Mouse (Mus musculus) kidney, embryonic 14.5 days (tissue): ENCODE measurements around the gene Capn10. TPM values are rescaled to one million over a fixed set of nuclear protein-coding genes. Genes with fewer than 3 reads are reported as not detected.

Experiments
- ATAC-seq: fragments of 200-750 bp; cut with Nextera tagmentation; 2 replicates; pipeline ENCODE4 v1.8.0; 2017; ENCODE audit warnings: moderate number of reproducible peaks, mild to moderate bottlenecking, moderate TSS enrichment, moderate library complexity; ENCODE audit not compliant: low FRiP score, low TSS enrichment
- H3K27ac ChIP-seq: fragments of 300-500 bp; sonication (generic); 2 replicates; pipeline ENCODE4 v1.5.1; 2014; ENCODE audit warnings: low read depth, mild to moderate bottlenecking, low read length, moderate library complexity, mixed read lengths
- H3K27me3 ChIP-seq: fragments of 300-500 bp; sonication (generic); 2 replicates; pipeline ENCODE4 v1.6.1; 2014; ENCODE audit warnings: mild to moderate bottlenecking, low read length; ENCODE audit not compliant: control insufficient read depth, insufficient read depth
- H3K36me3 ChIP-seq: fragments of 300-500 bp; sonication (generic); 2 replicates; pipeline ENCODE4 v1.6.1; 2014; ENCODE audit warnings: low read length, mixed read lengths; ENCODE audit not compliant: control insufficient read depth, insufficient read depth
- H3K4me1 ChIP-seq: fragments of 300-500 bp; sonication (generic); 2 replicates; pipeline ENCODE4 v1.6.1; 2014; ENCODE audit warnings: low read length, mixed read lengths; ENCODE audit not compliant: control insufficient read depth, insufficient read depth
- H3K4me2 ChIP-seq: fragments of 300-500 bp; sonication (generic); replicated peaks from 2 replicates; pipeline ENCODE4 v1.6.1; 2014; ENCODE audit warnings: low read depth, mild to moderate bottlenecking, low read length
- H3K4me3 ChIP-seq: fragments of 300-500 bp; sonication (generic); 2 replicates; pipeline ENCODE4 v1.5.1; 2014; ENCODE audit warnings: mild to moderate bottlenecking, low read length
- H3K9ac ChIP-seq: fragments of 300-500 bp; sonication (generic); 2 replicates; pipeline ENCODE4 v1.6.1; 2014; ENCODE audit warnings: low read depth, mild to moderate bottlenecking, low read length, moderate library complexity
- H3K9me3 ChIP-seq: fragments of 300-500 bp; sonication (generic); 2 replicates; pipeline ENCODE4 v1.6.1; 2016; ENCODE audit warnings: low read length; ENCODE audit not compliant: control insufficient read depth
- WGBS: fragments of 180-500 bp; shearing (Covaris S2); extraction: QIAGEN DNeasy Blood & Tissue Kit; methylation state at CpG from one replicate; pipeline ENCODE4 v1.1.7; 2014; 5-methylcytosine and 5-hydroxymethylcytosine counted together
- polyA plus RNA-seq: library from polyadenylated mRNA; unstranded; fragments of >200 nt; fragmentation: Nextera tagmentation; extraction: Ambion mirVana; gene quantifications from 2 replicates; pipeline ENCODE4 v1.2.1, GENCODE M21; 2014

Gene Capn10
- polyA plus RNA-seq, 1 experiment from 2014 or later, result 28.7 TPM

- no peaks in the 10 kb centered on the region for H3K27me3 ChIP-seq
- H3K36me3 ChIP-seq, result no peaks in the 10 kb centered on the region
- H3K9me3 ChIP-seq, result no peaks in the 10 kb centered on the region
- no peak overlapping the region for H3K27ac ChIP-seq
- WGBS, result 78% methylated on average over 7 of the region's 7 CpGs
- no peak overlapping the region for H3K4me2 ChIP-seq
- no peak for ATAC-seq
- H3K4me1 ChIP-seq, result no peaks in the 10 kb centered on the region
- no peak overlapping the region for H3K4me3 ChIP-seq
- H3K9ac ChIP-seq, result no peak overlapping the region
Observed at GRCm38 (mm10) chr1:92981056-92981845, 47.1 kb downstream of the Capn10 start.

GRCm38 (mm10) chr1:92982931-92983605, 48.9 kb downstream of the Capn10 start:
- Histone ChIP-seq H3K9me3 (no peaks in the 10 kb centered on the region), H3K4me3 (no peak overlapping the region), H3K27ac (no peak overlapping the region), H3K4me2 (no peak overlapping the region), H3K36me3 (no peaks in the 10 kb centered on the region), H3K9ac (no peak overlapping the region), H3K27me3 (no peaks in the 10 kb centered on the region), H3K4me1 (no peaks in the 10 kb centered on the region)
- 92% methylated on average over 17 of the region's 17 CpGs for WGBS
- ATAC-seq, result no peak

GRCm38 (mm10) chr1:92984999-92985398, 50.8 kb downstream of the Capn10 start:
- ATAC-seq, result no peak
- no peaks in the 10 kb centered on the region for H3K9me3 ChIP-seq
- H3K27me3 ChIP-seq, result no peaks in the 10 kb centered on the region
- H3K36me3 ChIP-seq, result no peaks in the 10 kb centered on the region
- no peak overlapping the region for H3K27ac ChIP-seq
- 90% methylated on average over 5 of the region's 5 CpGs for WGBS
- no peak overlapping the region for H3K9ac ChIP-seq
- no peak overlapping the region for H3K4me2 ChIP-seq
- H3K4me3 ChIP-seq, result no peak overlapping the region
- no peaks in the 10 kb centered on the region for H3K4me1 ChIP-seq

GRCm38 (mm10) chr1:92988894-92989293, 54.7 kb downstream of the Capn10 start:
- WGBS, result 65% methylated on average over 4 of the region's 4 CpGs
- H3K4me2 ChIP-seq, result no peak overlapping the region
- H3K4me3 ChIP-seq, result no peak overlapping the region
- ATAC-seq, result no peak
- H3K27ac ChIP-seq, result no peak overlapping the region
- H3K4me1 ChIP-seq, result no peaks in the 10 kb centered on the region
- H3K9me3 ChIP-seq, result no peaks in the 10 kb centered on the region
- no peaks in the 10 kb centered on the region for H3K36me3 ChIP-seq
- no peaks in the 10 kb centered on the region for H3K27me3 ChIP-seq
- H3K9ac ChIP-seq, result no peak overlapping the region

GRCm38 (mm10) chr1:92989891-92990290, 55.7 kb downstream of the Capn10 start:
- Histone ChIP-seq H3K9ac (no peak overlapping the region), H3K4me1 (no peaks in the 10 kb centered on the region), H3K27ac (no peak overlapping the region), H3K4me2 (no peak overlapping the region), H3K36me3 (no peaks in the 10 kb centered on the region), H3K27me3 (no peaks in the 10 kb centered on the region), H3K4me3 (no peak overlapping the region), H3K9me3 (no peaks in the 10 kb centered on the region)
- ATAC-seq, result no peak
- WGBS, result 40% methylated on average over 4 of the region's 4 CpGs

- no peak overlapping the region for H3K4me3 ChIP-seq
- no peak for ATAC-seq
- no peaks in the 10 kb centered on the region for H3K36me3 ChIP-seq
- H3K4me2 ChIP-seq, result no peak overlapping the region
- H3K4me1 ChIP-seq, result no peaks in the 10 kb centered on the region
- 91% methylated on average over 6 of the region's 6 CpGs for WGBS
- no peak overlapping the region for H3K27ac ChIP-seq
- no peaks in the 10 kb centered on the region for H3K27me3 ChIP-seq
- no peak overlapping the region for H3K9ac ChIP-seq
- no peaks in the 10 kb centered on the region for H3K9me3 ChIP-seq
Observed at GRCm38 (mm10) chr1:92992214-92992855, 58.2 kb downstream of the Capn10 start.

- Histone ChIP-seq H3K9ac (no peak overlapping the region), H3K27ac (no peak overlapping the region), H3K4me3 (no peak overlapping the region), H3K4me1 (no peaks in the 10 kb centered on the region), H3K9me3 (no peaks in the 10 kb centered on the region), H3K27me3 (no peaks in the 10 kb centered on the region), H3K36me3 (no peaks in the 10 kb centered on the region), H3K4me2 (no peak overlapping the region)
- 81% methylated on average over 2 of the region's 2 CpGs for WGBS
- no peak for ATAC-seq
Observed at GRCm38 (mm10) chr1:92992880-92993279, 58.7 kb downstream of the Capn10 start.
